Mouse (Mus musculus) neural tube, embryonic 10.5 days (tissue): ENCODE results near the gene Ccn5.

Experiments used
- DNase-seq: peaks from one replicate; pipeline ENCODE4 v3.0.0-alpha.2; 2017; ENCODE audit warnings: low spot score; ENCODE audit errors: extremely low spot score

Ccn5 gene

GRCm38 (mm10) chr2:163820607-163821006 lies at the start of gene Ccn5:
Ccn5 (plus strand) TSS chr2:163820861.
- no peak for DNase-seq

- DNase-seq: no peak
Measured at GRCm38 (mm10) chr2:163776661-163777060, 44.0 kb upstream of the Ccn5 start.

- DNase-seq: no peak
Measured at GRCm38 (mm10) chr2:163777061-163777460, 43.6 kb upstream of the Ccn5 start.

- DNase-seq: no peak
Measured at GRCm38 (mm10) chr2:163778896-163779295, 41.8 kb upstream of the Ccn5 start.

GRCm38 (mm10) chr2:163783368-163783767 lies 37.3 kb upstream of the Ccn5 start:
- no peak for DNase-seq

- no peak for DNase-seq
Measured at GRCm38 (mm10) chr2:163783901-163784300, 36.8 kb upstream of the Ccn5 start.

- DNase-seq: no peak
Measured at GRCm38 (mm10) chr2:163787086-163787485, 33.6 kb upstream of the Ccn5 start.

GRCm38 (mm10) chr2:163787709-163788108 lies 33.0 kb upstream of the Ccn5 start:
- DNase-seq: peak; percentile 45

GRCm38 (mm10) chr2:163788484-163788883 lies 32.2 kb upstream of the Ccn5 start:
- DNase-seq: peak; percentile 33

- no peak for DNase-seq
Measured at GRCm38 (mm10) chr2:163798411-163798810, 22.2 kb upstream of the Ccn5 start.

GRCm38 (mm10) chr2:163800832-163801231 lies 19.8 kb upstream of the Ccn5 start:
- DNase-seq: no peak

- no peak for DNase-seq
Measured at GRCm38 (mm10) chr2:163801406-163801805, 19.3 kb upstream of the Ccn5 start.

GRCm38 (mm10) chr2:163803838-163804237 lies 16.8 kb upstream of the Ccn5 start:
- DNase-seq: no peak

GRCm38 (mm10) chr2:163809166-163809565 lies 11.5 kb upstream of the Ccn5 start:
- DNase-seq: no peak

- DNase-seq: no peak
Measured at GRCm38 (mm10) chr2:163809704-163810103, 11.0 kb upstream of the Ccn5 start.

- no peak for DNase-seq
Measured at GRCm38 (mm10) chr2:163813077-163813476, 7.6 kb upstream of the Ccn5 start.

GRCm38 (mm10) chr2:163814739-163815465 lies 5.8 kb upstream of the Ccn5 start:
- no peak for DNase-seq

GRCm38 (mm10) chr2:163823248-163823647 lies 2.6 kb downstream of the Ccn5 start:
- peak; percentile 64 for DNase-seq

- peak; percentile 47 for DNase-seq
Measured at GRCm38 (mm10) chr2:163823771-163824170, 3.1 kb downstream of the Ccn5 start.

- no peak for DNase-seq
Measured at GRCm38 (mm10) chr2:163825861-163826260, 5.2 kb downstream of the Ccn5 start.

- DNase-seq: no peak
Measured at GRCm38 (mm10) chr2:163826494-163826893, 5.8 kb downstream of the Ccn5 start.

- DNase-seq: no peak
Measured at GRCm38 (mm10) chr2:163831163-163831562, 10.5 kb downstream of the Ccn5 start.

- DNase-seq: peak; percentile 72
Measured at GRCm38 (mm10) chr2:163838043-163838442, 17.4 kb downstream of the Ccn5 start.
